Mouse (Mus musculus) testis, postnatal 10 days (tissue): ENCODE results near the gene Uqcrq.
A peak's percentile ranks its signal among the peaks of the same experiment; 100 is the strongest.

Experiments used
- DNase-seq: peaks from one replicate; pipeline ENCODE4 v3.0.0; 2021; ENCODE audit warnings: low spot score

Uqcrq gene

DNA sequence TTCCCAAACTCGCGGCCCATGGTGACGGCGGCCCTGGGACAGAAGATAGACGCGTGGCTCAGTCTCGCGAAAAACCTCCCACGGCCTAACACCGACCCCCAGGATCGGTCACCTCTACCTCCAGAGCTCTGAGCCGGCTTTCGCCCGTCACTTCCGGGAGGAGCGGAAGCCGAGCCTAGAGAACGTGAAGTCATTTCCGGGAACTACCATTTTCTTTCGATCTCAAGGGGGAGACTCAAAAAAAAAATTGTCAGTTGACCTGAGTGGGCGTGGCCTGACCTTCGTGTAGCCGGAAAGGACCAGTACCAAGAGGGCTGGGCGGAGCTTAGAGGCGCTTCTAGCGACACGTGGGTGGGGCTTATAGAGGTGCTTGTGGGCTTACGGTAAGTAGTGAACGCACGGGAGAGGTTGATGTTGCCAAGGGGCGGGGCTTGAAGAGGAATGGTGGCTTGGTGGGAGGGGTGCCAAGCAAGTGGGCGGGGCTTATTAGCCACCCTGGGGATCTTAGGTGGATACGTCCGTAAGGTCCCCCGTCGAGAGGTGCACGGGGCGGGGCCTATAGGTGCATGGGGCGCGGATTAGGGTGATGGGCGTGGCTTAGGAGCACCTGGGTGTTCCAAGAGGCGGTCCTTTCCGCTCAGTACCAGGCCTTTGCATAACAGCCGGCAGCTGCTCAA is at the start of gene Uqcrq, which contains the start of gene Gdf9:
Gene Uqcrq, minus strand, starts transcription at position 162 of the 677 bp plus-strand sequence.
Gene Gdf9, plus strand, starts transcription at position 354 of the 677 bp plus-strand sequence.
- peak; percentile 99 for DNase-seq

GRCm38 (mm10) chr11:53479783-53480301 is 49.2 kb upstream of the Uqcrq start, which contains the start of the genes Gm9945 and Sowaha:
Gene Gm9945 (plus strand): TSS chr11:53480166.
Gene Sowaha (minus strand): TSS chr11:53480274.
- no peak for DNase-seq

GRCm38 (mm10) chr11:53479171-53479782 is 48.6 kb upstream of the Uqcrq start:
- no peak for DNase-seq

- no peak for DNase-seq
Measured at GRCm38 (mm10) chr11:53478383-53479170, 47.9 kb upstream of the Uqcrq start.

- DNase-seq, result no peak
Measured at GRCm38 (mm10) chr11:53477833-53478232, 47.2 kb upstream of the Uqcrq start.

- DNase-seq, result no peak
Measured at GRCm38 (mm10) chr11:53475620-53476019, 45.0 kb upstream of the Uqcrq start.

- no peak for DNase-seq
Measured at GRCm38 (mm10) chr11:53472709-53473108, 42.1 kb upstream of the Uqcrq start.

- peak; percentile 95 for DNase-seq
Measured at GRCm38 (mm10) chr11:53469968-53470695, 39.5 kb upstream of the Uqcrq start, which contains the start of gene Gm9837. Gene Gm9837 (minus strand): TSS chr11:53470479.

- no peak for DNase-seq
Measured at GRCm38 (mm10) chr11:53469294-53469967, 38.8 kb upstream of the Uqcrq start.

GRCm38 (mm10) chr11:53466231-53466971 is 35.8 kb upstream of the Uqcrq start:
- peak; percentile 91 for DNase-seq

DNA sequence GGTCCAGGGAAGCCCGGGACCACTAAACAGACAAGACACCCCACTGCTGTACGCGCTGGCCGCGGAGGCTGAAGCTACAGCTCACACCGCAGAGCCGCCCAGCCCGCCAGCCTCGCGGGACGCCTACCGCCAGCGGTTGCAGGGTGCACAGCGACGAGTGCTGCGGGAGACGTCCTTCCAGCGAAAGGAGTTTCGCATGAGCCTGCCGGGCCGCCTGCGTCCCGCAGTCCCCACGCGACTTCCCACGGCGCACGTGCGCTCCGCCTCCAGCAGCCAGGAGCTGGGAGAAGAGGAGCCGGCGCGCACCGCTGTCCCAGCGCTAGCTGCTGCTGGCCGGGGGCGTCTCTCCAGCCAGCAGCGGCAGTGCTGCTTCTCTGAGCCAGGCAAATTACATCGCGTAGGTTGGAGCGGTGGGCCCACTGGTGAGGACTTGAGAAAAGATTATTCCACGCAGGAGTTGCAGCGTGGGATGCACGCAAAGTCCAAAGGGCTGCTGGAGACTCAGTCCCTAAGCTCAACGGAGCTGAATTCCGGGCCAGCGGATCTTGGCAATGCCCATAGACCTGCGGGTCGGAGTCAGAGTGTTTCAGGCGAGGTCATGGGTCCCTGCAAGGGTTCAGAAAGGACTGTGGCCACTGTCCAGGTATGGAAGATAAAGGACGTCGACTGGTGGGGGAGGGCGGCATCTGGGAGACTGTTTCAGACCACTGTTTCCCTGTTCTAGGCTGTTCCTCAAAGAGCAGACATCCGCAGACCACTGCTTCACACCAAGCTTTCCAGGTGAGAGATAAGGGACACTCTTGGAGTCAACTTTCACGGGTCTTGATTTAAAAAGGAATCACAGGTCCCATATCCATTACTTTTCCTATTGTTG is 33.2 kb upstream of the Uqcrq start:
- DNase-seq, result peak; percentile 54

- no peak for DNase-seq
Measured at GRCm38 (mm10) chr11:53461727-53462126, 31.1 kb upstream of the Uqcrq start.

DNA sequence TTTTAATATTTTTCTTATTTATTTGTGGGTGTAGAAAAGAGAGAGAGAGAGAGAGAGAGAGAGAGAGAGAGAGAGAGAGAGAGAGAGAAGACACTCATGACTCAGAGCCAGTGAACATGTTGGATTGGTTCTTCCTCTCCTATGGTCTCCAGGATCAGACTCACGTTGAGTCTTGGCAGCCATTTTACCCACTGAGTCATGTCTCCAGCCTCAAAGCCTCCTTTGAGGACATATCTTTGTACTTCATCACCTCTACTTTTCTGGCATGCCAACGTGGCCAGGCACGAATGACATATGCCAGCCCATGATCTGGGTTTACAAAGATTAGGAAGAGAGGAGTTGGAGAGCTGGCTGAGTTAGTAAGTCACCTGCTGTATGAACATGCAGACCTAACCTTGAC is 29.6 kb upstream of the Uqcrq start:
- DNase-seq, result no peak

- no peak for DNase-seq
Measured at GRCm38 (mm10) chr11:53458996-53459395, 28.4 kb upstream of the Uqcrq start.

DNA sequence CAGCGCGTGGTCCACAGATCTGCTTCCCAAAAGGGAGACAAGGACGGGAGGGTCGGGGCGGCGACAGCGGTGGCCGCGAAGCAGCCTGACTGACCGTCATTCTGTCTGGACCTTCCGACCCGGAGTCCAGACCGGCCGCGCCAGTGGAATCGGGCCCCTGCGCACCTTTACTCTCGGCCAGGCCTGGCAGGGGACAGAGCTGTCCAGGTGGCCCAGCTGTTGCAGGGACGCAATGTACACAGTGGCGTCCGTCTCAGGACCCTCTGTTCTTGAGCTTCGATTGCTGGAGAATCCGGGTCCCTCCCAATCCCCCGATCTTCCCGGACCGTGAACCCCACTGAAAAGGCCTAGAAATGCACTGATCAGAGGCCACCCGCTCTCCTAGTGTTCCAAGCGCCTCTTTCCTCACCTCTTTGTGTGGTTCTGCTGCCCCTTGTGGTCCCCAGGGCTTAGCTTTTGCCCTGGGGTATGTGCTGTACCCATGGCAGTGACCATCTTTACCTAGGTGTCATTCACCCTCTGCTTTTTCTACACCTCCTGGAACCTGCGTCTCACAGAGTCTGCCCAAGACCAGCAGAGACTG is 26.8 kb upstream of the Uqcrq start:
- no peak for DNase-seq

DNA sequence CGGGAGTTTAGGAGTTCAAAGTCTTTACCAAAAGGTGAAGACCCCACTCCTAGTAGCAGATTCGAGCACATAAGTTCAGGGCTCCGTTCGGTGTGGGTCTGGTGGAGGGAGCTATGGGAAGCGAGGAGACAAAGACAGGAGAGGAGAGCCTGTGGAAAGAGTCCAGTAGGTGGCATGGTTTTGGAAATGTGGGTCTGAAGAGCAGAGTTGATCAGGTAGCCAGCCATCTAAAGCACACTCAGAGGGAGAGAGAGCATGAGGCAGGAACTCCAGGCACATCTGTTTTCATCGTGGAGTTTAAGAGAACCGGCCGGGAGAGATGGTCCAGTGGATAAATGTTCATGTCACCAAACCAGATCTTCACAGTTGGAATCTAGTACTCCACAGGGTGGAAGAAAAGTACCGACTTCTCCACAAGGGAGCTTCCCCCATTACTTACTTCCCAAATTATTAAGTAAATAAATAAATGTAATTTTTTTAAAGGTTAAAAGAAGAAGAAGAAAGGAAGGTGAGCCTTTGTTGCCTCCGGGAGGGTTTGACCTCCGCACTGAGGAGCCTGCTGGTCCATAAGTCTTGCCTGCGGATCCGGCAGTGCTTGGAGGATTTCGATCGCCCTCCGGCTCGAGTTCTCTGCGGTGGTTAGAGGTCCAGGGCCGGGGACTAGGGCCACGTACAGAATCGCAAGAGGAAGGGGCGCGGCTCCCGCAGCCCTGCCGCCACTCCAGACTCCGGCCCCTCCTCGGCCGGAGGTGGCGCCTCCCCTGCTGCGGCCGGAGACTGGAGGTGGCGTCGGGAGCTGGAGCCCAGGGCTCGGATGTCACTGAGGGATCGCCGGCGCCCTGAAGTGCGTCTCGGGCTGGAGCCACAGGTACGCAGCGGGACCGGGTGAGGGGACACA is 26.1 kb upstream of the Uqcrq start, which contains the start of the genes Gm10447 and Shroom1:
Gene Gm10447, minus strand, starts transcription at position 637 of the 898 bp plus-strand sequence.
Gene Shroom1, plus strand, starts transcription at position 732 of the 898 bp plus-strand sequence.
- DNase-seq, result peak; percentile 63

GRCm38 (mm10) chr11:53453031-53453430 is 22.4 kb upstream of the Uqcrq start:
- DNase-seq, result no peak

GRCm38 (mm10) chr11:53452396-53452795 is 21.8 kb upstream of the Uqcrq start:
- no peak for DNase-seq
